Mouse (Mus musculus) heart, adult 2 months (tissue): ENCODE data around the gene Cmtm6. TPM values are rescaled to one million over a fixed set of nuclear protein-coding genes. Genes with fewer than 3 reads are reported as not detected.
"Not testable (repeated sequence)": the region's sequence is repeated elsewhere in the genome, so short reads cannot be mapped to it uniquely, and the experiment has no call there.

Experiments used
- DNase-seq, 2 experiments: peaks; one replicate each; pipeline ENCODE4 v3.0.0; 2021
- H3K27ac ChIP-seq: fragments of 200-600 bp; 2 replicates; pipeline ENCODE4 v1.8.1; 2022
- H3K27me3 ChIP-seq: fragments of 200-500 bp; 2 replicates; pipeline ENCODE4 v1.6.1; 2012; ENCODE audit warnings: mild to moderate bottlenecking, low read length, inconsistent platforms, mixed read lengths; ENCODE audit not compliant: control insufficient read depth, insufficient read depth
- H3K36me3 ChIP-seq: fragments of 200-500 bp; 2 replicates; pipeline ENCODE4 v1.6.1; 2012; ENCODE audit warnings: low read length, inconsistent platforms; ENCODE audit not compliant: control insufficient read depth, insufficient read depth
- H3K4me1 ChIP-seq: fragments of 200-500 bp; 2 replicates; pipeline ENCODE4 v1.6.1; 2011; ENCODE audit warnings: low read length; ENCODE audit not compliant: control insufficient read depth, insufficient read depth
- H3K4me3 ChIP-seq: fragments of 200-600 bp; 2 replicates; pipeline ENCODE4 v1.8.1; 2022
- H3K79me2 ChIP-seq: fragments of 200-500 bp; replicated peaks from 2 replicates; pipeline ENCODE4 v1.6.1; 2012; ENCODE audit warnings: mild to moderate bottlenecking, inconsistent platforms, low read length, moderate library complexity, mixed read lengths; ENCODE audit not compliant: control insufficient read depth, insufficient read depth
- H3K9ac ChIP-seq: fragments of 200-500 bp; 2 replicates; pipeline ENCODE4 v1.6.1; 2012; ENCODE audit warnings: low read depth, mild to moderate bottlenecking, control low read depth, inconsistent platforms, low read length, mixed read lengths
- CTCF ChIP-seq: fragments of 200-600 bp; IDR thresholded peaks from 2 replicates; pipeline ENCODE4 v1.8.1; 2022; ENCODE audit warnings: antibody characterized with exemption, mild to moderate bottlenecking, moderate library complexity
- EP300 ChIP-seq: fragments of 200-500 bp; IDR thresholded peaks from 2 replicates; pipeline ENCODE4 v1.6.1; 2011; ENCODE audit warnings: low read depth, low read length, control low read depth; ENCODE audit not compliant: insufficient read depth
- POLR2A ChIP-seq: fragments of 200-500 bp; IDR thresholded peaks from 2 replicates; pipeline ENCODE4 v1.6.1; 2011; ENCODE audit warnings: mild to moderate bottlenecking, low read depth, low read length, control low read depth; ENCODE audit not compliant: insufficient read depth
- WGBS: fragments of 180-500 bp; shearing (Covaris S2); methylation state at CpG from one replicate; pipeline ENCODE4 v1.1.7; 2018; 5-methylcytosine and 5-hydroxymethylcytosine counted together
- intact Hi-C: fragments of 180-260 bp; cut with DNase I; formaldehyde crosslinking; loops from one replicate; pipeline ENCODE4 v1.15.1; 2025
- polyA plus RNA-seq: library from polyadenylated mRNA; depleted of rRNA; stranded (reverse); fragments of >200 nt; gene quantifications from 2 replicates; pipeline ENCODE4 v1.2.3, GENCODE M21; 2012
- total RNA-seq, 2 experiments: library from RNA; stranded (reverse); gene quantifications; 2 replicates each; pipeline ENCODE4 v1.2.3; 2021

Gene Cmtm6
- total and polyA plus RNA-seq, 3 experiments: 17.9 to 25.8 (median 21.0) TPM

- WGBS: under 1% methylated on average over 42 of the region's 50 CpGs
- no peak for TF ChIP-seq EP300
- no peak for TF ChIP-seq CTCF
- TF ChIP-seq POLR2A: no peak
- Histone ChIP-seq H3K79me2 (peaks cover 1% of the 10 kb centered on the region; the same call in 1 of the 2 replicates), H3K9ac (peak overlapping the region; percentile 96), H3K4me3 (peak overlapping the region; percentile 99), H3K27me3 (no peaks in the 10 kb centered on the region), H3K36me3 (peaks cover 7% of the 10 kb centered on the region), H3K4me1 (peaks cover 6% of the 10 kb centered on the region), H3K27ac (peak overlapping the region; percentile 95)
- intact Hi-C loops: loop anchor here (1.0 to 2.0 kb wide), 2 partner anchors 42 to 48 kb away; partner anchors contain the start of genes Cmtm6 and Cnot10
- DNase-seq: no peak
These were observed 41.9 kb upstream of the Cmtm6 start for GRCm38 (mm10) chr9:114688953-114689407.

GRCm38 (mm10) chr9:114690119-114690601, 40.8 kb upstream of the Cmtm6 start:
- peaks cover 6% of the 10 kb centered on the region for H3K4me1 ChIP-seq
- peaks cover 7% of the 10 kb centered on the region for H3K36me3 ChIP-seq
- 4% methylated on average over 10 of the region's 10 CpGs for WGBS
- no peak overlapping the region; the same call in 1 of the 2 replicates for H3K4me3 ChIP-seq
- H3K79me2 ChIP-seq: peaks cover 3% of the 10 kb centered on the region; the same call in 1 of the 2 replicates
- intact Hi-C loops: no loop called here
- TF ChIP-seq EP300 (0 out of 2 replicates have a peak, but pooled peaks have one; percentile 10), POLR2A (no peak)
- DNase-seq: no peak
- no peak overlapping the region for H3K27ac ChIP-seq
- H3K9ac ChIP-seq: no peak overlapping the region
- H3K27me3 ChIP-seq: no peaks in the 10 kb centered on the region

- Histone ChIP-seq H3K4me3 (no peak overlapping the region), H3K79me2 (peaks cover 3% of the 10 kb centered on the region; the same call in 1 of the 2 replicates), H3K27ac (no peak overlapping the region), H3K4me1 (peaks cover 8% of the 10 kb centered on the region), H3K27me3 (no peaks in the 10 kb centered on the region), H3K9ac (no peak overlapping the region), H3K36me3 (peaks cover 7% of the 10 kb centered on the region)
- intact Hi-C loops: no loop called here
- no peak for DNase-seq
- no peak for TF ChIP-seq EP300
- no peak for TF ChIP-seq POLR2A
- TF ChIP-seq CTCF: no peak
These were observed 39.8 kb upstream of the Cmtm6 start for GRCm38 (mm10) chr9:114691112-114691511.

GRCm38 (mm10) chr9:114695662-114696061, 35.3 kb upstream of the Cmtm6 start:
- H3K27ac ChIP-seq, DNase-seq, intact Hi-C loops, H3K4me1 ChIP-seq, H3K79me2 ChIP-seq, H3K36me3 ChIP-seq, H3K9ac ChIP-seq, H3K27me3 ChIP-seq, H3K4me3 ChIP-seq: not testable (repeated sequence)
- 98% methylated on average over 8 of the region's 8 CpGs for WGBS

- Histone ChIP-seq H3K4me3 (no peak overlapping the region), H3K9ac (no peak overlapping the region), H3K79me2 (peaks cover 5% of the 10 kb centered on the region), H3K27ac (no peak overlapping the region), H3K27me3 (no peaks in the 10 kb centered on the region), H3K4me1 (peaks cover 5% of the 10 kb centered on the region), H3K36me3 (peaks cover 3% of the 10 kb centered on the region; the same call in 1 of the 2 replicates)
- intact Hi-C loops: no loop called here
- WGBS: 81% methylated on average over 4 of the region's 4 CpGs
- TF ChIP-seq POLR2A (no peak), EP300 (no peak), CTCF (no peak)
- no peak for DNase-seq
These were observed 33.8 kb upstream of the Cmtm6 start for GRCm38 (mm10) chr9:114697072-114697471.

GRCm38 (mm10) chr9:114697926-114698325, 33.0 kb upstream of the Cmtm6 start:
- Histone ChIP-seq H3K79me2 (peaks cover 5% of the 10 kb centered on the region), H3K36me3 (peaks cover under 1% of the 10 kb centered on the region; the same call in 1 of the 2 replicates), H3K27ac (no peak overlapping the region), H3K27me3 (no peaks in the 10 kb centered on the region), H3K4me1 (peaks cover 5% of the 10 kb centered on the region), H3K9ac (no peak overlapping the region), H3K4me3 (no peak overlapping the region)
- no peak for DNase-seq
- intact Hi-C loops: no loop called here
- 88% methylated on average over 5 of the region's 5 CpGs for WGBS
- TF ChIP-seq CTCF: no peak
- TF ChIP-seq POLR2A: no peak
- TF ChIP-seq EP300: no peak
